Mouse (Mus musculus) lung, postnatal 0 days (tissue): ENCODE measurements around the gene Ap2a1.

Experiments
- CTCF ChIP-seq: IDR thresholded peaks from 2 replicates; pipeline ENCODE4 v1.5.1; 2016; ENCODE audit warnings: antibody characterized with exemption, mild to moderate bottlenecking
- EP300 ChIP-seq: IDR thresholded peaks from 2 replicates; pipeline ENCODE4 v1.6.1; 2016; ENCODE audit warnings: antibody characterized with exemption, mild to moderate bottlenecking, control low read depth

GRCm38 (mm10) chr7:44863210-44863609 lies 66.1 kb downstream of the Ap2a1 start:
- TF ChIP-seq CTCF, result no peak
- TF ChIP-seq EP300, result no peak
